Mouse (Mus musculus) heart, adult 2 months (tissue): ENCODE measurements around the gene Mcpt2. TPM values are rescaled to one million over a fixed set of nuclear protein-coding genes. Genes with fewer than 3 reads are reported as not detected.
"Not testable (repeated sequence)": the region's sequence is repeated elsewhere in the genome, so short reads cannot be mapped to it uniquely, and the experiment has no call there.

Experiments used
- DNase-seq, 2 experiments: peaks; one replicate each; pipeline ENCODE4 v3.0.0; 2021
- H3K27ac ChIP-seq: fragments of 200-600 bp; 2 replicates; pipeline ENCODE4 v1.8.1; 2022
- H3K27me3 ChIP-seq: fragments of 200-500 bp; 2 replicates; pipeline ENCODE4 v1.6.1; 2012; ENCODE audit warnings: mild to moderate bottlenecking, low read length, inconsistent platforms, mixed read lengths; ENCODE audit not compliant: control insufficient read depth, insufficient read depth
- H3K36me3 ChIP-seq: fragments of 200-500 bp; 2 replicates; pipeline ENCODE4 v1.6.1; 2012; ENCODE audit warnings: low read length, inconsistent platforms; ENCODE audit not compliant: control insufficient read depth, insufficient read depth
- H3K4me1 ChIP-seq: fragments of 200-500 bp; 2 replicates; pipeline ENCODE4 v1.6.1; 2011; ENCODE audit warnings: low read length; ENCODE audit not compliant: control insufficient read depth, insufficient read depth
- H3K4me3 ChIP-seq: fragments of 200-600 bp; 2 replicates; pipeline ENCODE4 v1.8.1; 2022
- H3K79me2 ChIP-seq: fragments of 200-500 bp; replicated peaks from 2 replicates; pipeline ENCODE4 v1.6.1; 2012; ENCODE audit warnings: mild to moderate bottlenecking, inconsistent platforms, low read length, moderate library complexity, mixed read lengths; ENCODE audit not compliant: control insufficient read depth, insufficient read depth
- H3K9ac ChIP-seq: fragments of 200-500 bp; 2 replicates; pipeline ENCODE4 v1.6.1; 2012; ENCODE audit warnings: low read depth, mild to moderate bottlenecking, control low read depth, inconsistent platforms, low read length, mixed read lengths
- CTCF ChIP-seq: fragments of 200-600 bp; IDR thresholded peaks from 2 replicates; pipeline ENCODE4 v1.8.1; 2022; ENCODE audit warnings: antibody characterized with exemption, mild to moderate bottlenecking, moderate library complexity
- EP300 ChIP-seq: fragments of 200-500 bp; IDR thresholded peaks from 2 replicates; pipeline ENCODE4 v1.6.1; 2011; ENCODE audit warnings: low read depth, low read length, control low read depth; ENCODE audit not compliant: insufficient read depth
- POLR2A ChIP-seq: fragments of 200-500 bp; IDR thresholded peaks from 2 replicates; pipeline ENCODE4 v1.6.1; 2011; ENCODE audit warnings: mild to moderate bottlenecking, low read depth, low read length, control low read depth; ENCODE audit not compliant: insufficient read depth
- WGBS: fragments of 180-500 bp; shearing (Covaris S2); methylation state at CpG from one replicate; pipeline ENCODE4 v1.1.7; 2018; 5-methylcytosine and 5-hydroxymethylcytosine counted together
- intact Hi-C: fragments of 180-260 bp; cut with DNase I; formaldehyde crosslinking; loops from one replicate; pipeline ENCODE4 v1.15.1; 2025
- polyA plus RNA-seq: library from polyadenylated mRNA; depleted of rRNA; stranded (reverse); fragments of >200 nt; gene quantifications from 2 replicates; pipeline ENCODE4 v1.2.3, GENCODE M21; 2012
- total RNA-seq, 2 experiments: library from RNA; stranded (reverse); gene quantifications; 2 replicates each; pipeline ENCODE4 v1.2.3; 2021

The Mcpt2 gene
- total and polyA plus RNA-seq, 3 experiments: not detected

DNA sequence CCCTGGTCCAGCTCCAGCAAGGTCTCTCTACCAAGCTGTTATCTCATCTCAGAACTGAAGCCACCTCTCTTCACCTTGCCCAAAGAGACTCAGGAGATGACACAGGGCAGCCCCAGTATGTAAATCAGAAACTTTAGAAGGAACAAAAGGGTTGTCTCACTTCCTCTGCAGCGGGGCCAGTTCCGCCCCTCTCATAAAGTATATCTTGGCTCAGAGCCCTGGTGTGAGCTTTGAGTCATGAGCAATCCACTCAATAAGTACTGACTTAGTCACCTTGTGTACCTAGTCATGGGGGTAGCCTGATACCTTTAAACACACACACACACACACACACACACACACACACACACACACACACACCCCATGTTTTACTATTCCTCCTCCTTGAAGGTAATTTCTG is 7.4 kb upstream of the Mcpt2 start:
- no peak overlapping the region for H3K9ac ChIP-seq
- no peaks in the 10 kb centered on the region for H3K36me3 ChIP-seq
- H3K27me3 ChIP-seq: no peaks in the 10 kb centered on the region
- no peak overlapping the region for H3K4me3 ChIP-seq
- no peak for DNase-seq
- intact Hi-C loops: no loop called here
- WGBS: 29% methylated on average over 2 of the region's 2 CpGs
- no peaks in the 10 kb centered on the region for H3K4me1 ChIP-seq
- H3K27ac ChIP-seq: no peak overlapping the region
- no peak for TF ChIP-seq EP300
- TF ChIP-seq CTCF: no peak
- TF ChIP-seq POLR2A: no peak
- H3K79me2 ChIP-seq: no peaks in the 10 kb centered on the region

DNA sequence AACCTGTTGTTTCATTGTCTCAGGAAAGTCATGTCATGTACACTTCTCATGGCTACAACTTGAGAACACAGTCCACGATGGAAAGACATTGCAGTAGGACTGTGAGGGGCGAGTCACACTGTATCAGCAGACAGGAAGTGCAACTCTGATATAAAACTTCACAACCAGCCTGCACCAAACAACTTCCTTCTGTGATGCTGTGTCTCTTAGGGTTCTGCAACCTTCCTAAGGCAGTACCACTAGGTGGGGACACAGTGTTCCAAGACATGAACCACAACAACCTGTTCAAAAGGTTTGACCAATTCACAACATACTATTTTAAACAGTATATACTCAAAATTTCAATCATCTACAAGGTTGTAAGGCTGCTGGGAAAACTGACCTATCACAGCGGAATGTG is 13.6 kb downstream of the Mcpt2 start:
- no peak for DNase-seq
- no peak overlapping the region for H3K9ac ChIP-seq
- H3K36me3 ChIP-seq: no peaks in the 10 kb centered on the region
- H3K4me1 ChIP-seq: no peaks in the 10 kb centered on the region
- no peak overlapping the region for H3K27ac ChIP-seq
- WGBS: 38% methylated on average over 3 of the region's 3 CpGs
- no peaks in the 10 kb centered on the region for H3K79me2 ChIP-seq
- intact Hi-C loops: no loop called here
- TF ChIP-seq POLR2A (no peak), CTCF (no peak), EP300 (no peak)
- H3K27me3 ChIP-seq: no peaks in the 10 kb centered on the region
- no peak overlapping the region for H3K4me3 ChIP-seq

DNA sequence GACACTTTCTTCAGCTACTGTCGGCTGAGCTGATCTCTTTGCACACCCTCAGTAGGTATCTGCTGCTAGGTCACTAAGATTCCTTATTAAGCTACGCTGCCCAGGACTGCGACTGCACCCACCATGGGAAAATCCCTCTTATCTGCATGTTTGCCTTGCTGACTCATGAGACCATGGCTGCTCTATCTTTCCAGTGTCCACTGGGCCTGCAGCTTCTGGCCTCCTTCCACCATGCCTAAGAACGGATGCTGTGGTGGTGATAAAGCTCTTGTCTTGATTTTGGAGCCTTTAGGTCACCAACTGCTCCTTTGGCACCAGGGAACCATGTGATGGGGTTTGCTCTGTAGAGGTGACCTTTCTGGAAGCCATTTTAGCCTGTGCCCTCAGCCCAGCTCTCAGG is 15.9 kb downstream of the Mcpt2 start:
- no peaks in the 10 kb centered on the region for H3K4me1 ChIP-seq
- H3K4me3 ChIP-seq: no peak overlapping the region
- H3K27me3 ChIP-seq: no peaks in the 10 kb centered on the region
- TF ChIP-seq POLR2A (no peak), CTCF (no peak), EP300 (no peak)
- WGBS: 34% methylated on average over 4 of the region's 4 CpGs
- H3K79me2 ChIP-seq: no peaks in the 10 kb centered on the region
- intact Hi-C loops: no loop called here
- no peak overlapping the region for H3K9ac ChIP-seq
- no peaks in the 10 kb centered on the region for H3K36me3 ChIP-seq
- H3K27ac ChIP-seq: no peak overlapping the region
- no peak for DNase-seq

DNA sequence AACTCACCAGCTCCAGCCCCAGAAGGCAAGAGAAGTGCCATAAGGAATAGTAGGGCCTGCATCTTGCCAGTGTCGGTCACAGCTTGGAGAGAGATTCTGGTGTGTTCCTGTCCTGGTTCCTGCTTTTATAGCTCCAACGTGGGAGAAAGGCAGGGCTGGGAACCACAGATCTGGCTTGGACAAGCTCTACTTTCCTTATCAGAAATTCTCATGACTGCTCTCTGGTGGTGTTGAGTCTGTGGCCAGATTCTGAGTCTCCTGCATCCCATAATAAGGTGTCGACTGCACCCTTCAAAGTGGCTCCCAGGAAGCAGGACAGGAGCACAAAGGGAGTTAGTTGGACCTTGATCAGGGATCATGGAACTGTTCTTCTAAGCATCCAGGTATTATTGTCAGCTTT is 20.4 kb downstream of the Mcpt2 start, which contains the start of gene Mcpt4:
Mcpt4 (minus strand) TSS at position 101 of the 400 bp plus-strand sequence.
- intact Hi-C loops, H3K9ac ChIP-seq, H3K4me1 ChIP-seq, H3K79me2 ChIP-seq, H3K27me3 ChIP-seq, H3K4me3 ChIP-seq, H3K36me3 ChIP-seq, H3K27ac ChIP-seq, DNase-seq: not testable (repeated sequence)
- 42% methylated on average over 3 of the region's 3 CpGs for WGBS

DNA sequence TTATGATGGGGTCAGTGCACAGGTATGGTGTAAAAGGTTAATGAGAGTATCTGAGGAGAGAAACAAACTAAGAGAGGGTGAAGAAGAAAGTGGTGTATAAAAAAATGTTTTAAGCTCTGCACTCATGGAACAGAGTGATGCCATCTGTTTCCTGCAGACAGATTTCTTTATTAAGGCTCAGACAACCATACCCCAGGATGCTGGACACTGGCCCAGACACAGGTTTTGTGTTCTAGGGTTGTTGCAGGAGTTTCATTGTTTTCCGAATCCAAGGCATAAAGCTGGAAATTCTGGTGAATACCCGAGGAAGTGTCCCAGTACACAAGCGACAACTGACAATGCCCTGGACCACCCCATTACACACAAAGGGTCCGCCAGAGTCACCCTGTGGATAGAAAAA is 40.2 kb downstream of the Mcpt2 start:
- H3K4me3 ChIP-seq: no peak overlapping the region
- no peaks in the 10 kb centered on the region for H3K27me3 ChIP-seq
- intact Hi-C loops: no loop called here
- no peaks in the 10 kb centered on the region for H3K36me3 ChIP-seq
- H3K4me1 ChIP-seq: no peaks in the 10 kb centered on the region
- no peak overlapping the region for H3K27ac ChIP-seq
- no peak for DNase-seq
- no peak overlapping the region for H3K9ac ChIP-seq
- no peaks in the 10 kb centered on the region for H3K79me2 ChIP-seq
- 60% methylated on average over 4 of the region's 4 CpGs for WGBS
- TF ChIP-seq POLR2A (no peak), EP300 (no peak), CTCF (no peak)

DNA sequence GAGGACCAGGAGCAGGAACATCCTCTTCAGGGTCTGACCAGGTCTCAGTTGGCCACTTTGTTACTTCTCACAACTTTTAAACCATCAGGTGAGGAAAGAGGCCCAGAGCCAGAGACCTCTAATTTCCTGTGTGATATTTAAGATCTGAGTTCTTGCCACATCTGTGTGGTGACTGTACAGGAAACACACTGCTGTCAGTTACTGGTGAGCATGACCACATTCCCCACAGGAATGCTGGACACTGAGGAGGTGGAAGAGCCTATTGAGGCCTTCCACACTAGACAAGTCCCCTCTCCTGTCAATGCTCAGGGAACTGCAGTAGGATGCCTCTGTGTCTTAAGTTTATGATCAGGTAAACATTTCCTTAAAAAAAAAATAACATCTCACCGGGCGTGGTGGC is 43.3 kb downstream of the Mcpt2 start, which contains the start of gene Mcpt8:
Mcpt8 (minus strand) TSS at position 107 of the 400 bp plus-strand sequence.
- intact Hi-C loops: no loop called here
- H3K79me2 ChIP-seq: no peaks in the 10 kb centered on the region
- no peak for TF ChIP-seq EP300
- TF ChIP-seq POLR2A: no peak
- TF ChIP-seq CTCF: no peak
- DNase-seq: no peak
- H3K4me3 ChIP-seq: no peak within 1 kb of the TSS
- no peaks in the 10 kb centered on the region for H3K36me3 ChIP-seq
- H3K27ac ChIP-seq: no peak within 1 kb of the TSS
- no peaks in the 10 kb centered on the region for H3K4me1 ChIP-seq
- no peak within 1 kb of the TSS for H3K9ac ChIP-seq
- 92% methylated on average over 2 of the region's 2 CpGs for WGBS
- no peaks in the 10 kb centered on the region for H3K27me3 ChIP-seq
